Mouse (Mus musculus): Measurements from ENCODE around the gene Wdr72.

- TF ChIP-seq CTCF (IDR thresholded peaks at IDR 0.05): no peak
- no peak for TF ChIP-seq EP300 (IDR thresholded peaks at IDR 0.05)
These were observed 215.8 kb downstream of the Wdr72 start for GRCm38 (mm10) chr9:74325981-74326380.

Measured in lung, postnatal 0 days (tissue).